Mouse (Mus musculus) hindbrain, embryonic 16.5 days (tissue): ENCODE data around the gene Samd4. TPM values are rescaled to one million over a fixed set of nuclear protein-coding genes. Genes with fewer than 3 reads are reported as not detected.

Experiments used
- ATAC-seq: fragments of 200-750 bp; cut with Nextera tagmentation; 2 replicates; pipeline ENCODE4 v1.8.0; 2017; ENCODE audit warnings: moderate TSS enrichment, moderate library complexity
- H3K27ac ChIP-seq: fragments of 300-500 bp; sonication (generic); 2 replicates; pipeline ENCODE4 v1.5.1; 2014; ENCODE audit warnings: low read depth, mild to moderate bottlenecking, control low read depth, low read length, moderate library complexity
- H3K27me3 ChIP-seq: fragments of 300-500 bp; sonication (generic); replicated peaks from 2 replicates; pipeline ENCODE4 v1.6.1; 2014; ENCODE audit warnings: low read length; ENCODE audit not compliant: control insufficient read depth, insufficient read depth
- H3K36me3 ChIP-seq: fragments of 300-500 bp; sonication (generic); 2 replicates; pipeline ENCODE4 v1.6.1; 2014; ENCODE audit warnings: mild to moderate bottlenecking, low read length, moderate library complexity, mixed read lengths; ENCODE audit not compliant: control insufficient read depth, insufficient read depth
- H3K4me1 ChIP-seq: fragments of 300-500 bp; sonication (generic); 2 replicates; pipeline ENCODE4 v1.6.1; 2014; ENCODE audit warnings: low read depth, low read length; ENCODE audit not compliant: control insufficient read depth, insufficient read depth
- H3K4me2 ChIP-seq: fragments of 300-500 bp; sonication (generic); 2 replicates; pipeline ENCODE4 v1.6.1; 2014; ENCODE audit warnings: mild to moderate bottlenecking, low read length, control low read depth, moderate library complexity
- H3K4me3 ChIP-seq: fragments of 300-500 bp; sonication (generic); 2 replicates; pipeline ENCODE4 v1.5.1; 2014; ENCODE audit warnings: mild to moderate bottlenecking, low read length, control low read depth, moderate library complexity
- H3K9ac ChIP-seq: fragments of 300-500 bp; sonication (generic); 2 replicates; pipeline ENCODE4 v1.6.1; 2014; ENCODE audit warnings: low read depth, mild to moderate bottlenecking, control low read depth, low read length, moderate library complexity
- H3K9me3 ChIP-seq: fragments of 300-500 bp; sonication (generic); 2 replicates; pipeline ENCODE4 v1.6.1; 2014; ENCODE audit warnings: mild to moderate bottlenecking, low read length, moderate library complexity; ENCODE audit not compliant: control insufficient read depth
- WGBS: fragments of 180-500 bp; shearing (Covaris S2); extraction: QIAGEN DNeasy Blood & Tissue Kit; methylation state at CpG from one replicate; pipeline ENCODE4 v1.1.7; 2014; 5-methylcytosine and 5-hydroxymethylcytosine counted together
- polyA plus RNA-seq: library from polyadenylated mRNA; unstranded; fragments of >200 nt; fragmentation: Nextera tagmentation; extraction: Ambion mirVana; gene quantifications from 2 replicates; pipeline ENCODE4 v1.2.1, GENCODE M21; 2015

Samd4 gene
- polyA plus RNA-seq, 1 experiment from 2014 or later = 4.7 TPM

DNA sequence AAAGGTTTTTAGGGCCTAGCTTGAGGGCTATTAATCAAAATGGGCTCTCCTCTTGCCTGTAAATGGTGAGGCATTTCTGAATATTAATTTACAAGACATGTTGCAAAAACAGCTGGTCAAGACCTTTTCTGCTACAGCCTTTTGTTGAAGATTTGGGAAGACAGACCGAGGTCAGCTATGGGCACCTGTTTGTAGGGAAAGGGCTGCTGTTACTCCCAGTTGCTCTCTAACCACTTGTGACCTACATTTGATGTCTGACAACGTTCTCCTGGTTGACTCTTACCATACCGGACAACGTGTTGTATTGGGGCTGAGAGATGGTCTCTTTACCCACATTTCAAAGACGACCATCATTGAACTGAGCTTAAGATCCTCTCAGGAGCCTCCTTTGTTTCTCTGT, 15.3 kb downstream of the Samd4 start:
- Histone ChIP-seq H3K4me1 (no peaks in the 10 kb centered on the region), H3K4me3 (no peak overlapping the region), H3K36me3 (no peaks in the 10 kb centered on the region), H3K27ac (no peak overlapping the region), H3K27me3 (no peaks in the 10 kb centered on the region), H3K9me3 (no peaks in the 10 kb centered on the region), H3K9ac (no peak overlapping the region), H3K4me2 (no peak overlapping the region)
- WGBS = 94% methylated on average over 5 of the region's 5 CpGs
- no peak for ATAC-seq

DNA sequence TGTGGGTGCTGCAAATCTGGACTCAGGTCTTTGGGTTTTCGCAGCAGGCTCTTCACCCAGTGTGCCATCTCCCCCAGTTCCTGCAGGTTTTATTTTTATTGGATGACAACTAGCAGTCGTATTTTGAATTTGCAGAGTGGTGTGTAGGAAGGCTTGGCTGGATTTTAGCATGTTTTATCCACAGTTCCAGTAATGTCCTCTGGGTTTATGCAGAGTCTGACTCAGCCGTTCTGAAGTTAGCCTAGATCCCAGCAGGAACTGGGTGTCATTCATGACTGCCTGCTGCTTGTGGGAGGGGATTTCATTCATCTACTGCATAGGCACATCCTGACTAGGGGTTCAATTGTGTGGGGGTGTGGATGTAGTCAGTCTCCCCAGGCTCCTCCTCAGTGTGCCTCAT, 16.0 kb downstream of the Samd4 start:
- Histone ChIP-seq H3K9me3 (no peaks in the 10 kb centered on the region), H3K36me3 (no peaks in the 10 kb centered on the region), H3K4me3 (no peak overlapping the region), H3K4me1 (no peaks in the 10 kb centered on the region), H3K9ac (no peak overlapping the region), H3K27ac (no peak overlapping the region), H3K4me2 (no peak overlapping the region), H3K27me3 (no peaks in the 10 kb centered on the region)
- 54% methylated on average over 3 of the region's 3 CpGs for WGBS
- ATAC-seq = no peak

DNA sequence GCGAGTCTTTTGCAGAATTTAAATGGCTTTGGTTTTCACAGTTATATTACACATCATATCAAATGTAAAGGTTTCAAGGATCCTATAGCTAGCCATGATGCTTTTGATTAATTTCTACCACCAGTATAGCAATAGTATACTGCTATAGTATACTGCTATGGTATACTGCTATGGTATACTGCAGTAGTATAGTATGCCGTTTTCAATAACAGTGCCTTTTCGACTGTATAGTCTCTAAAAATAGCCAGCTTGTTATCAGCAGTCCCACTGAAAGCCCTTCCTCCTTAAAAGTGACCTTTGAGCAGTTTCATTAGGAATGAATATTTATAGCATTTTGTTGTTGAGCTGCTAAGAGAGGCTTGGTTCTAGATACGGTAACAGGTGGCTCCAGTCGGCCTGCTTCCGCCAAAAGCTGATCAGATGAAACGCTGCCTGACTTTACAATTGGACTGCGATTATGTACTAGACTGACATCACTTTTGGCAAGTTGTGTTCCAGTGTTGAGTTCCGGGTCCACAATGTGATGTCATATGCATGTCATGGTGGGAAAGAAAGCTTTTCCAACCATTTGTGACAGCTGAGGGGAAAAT, 19.9 kb downstream of the Samd4 start:
- no peak overlapping the region for H3K27ac ChIP-seq
- no peaks in the 10 kb centered on the region for H3K27me3 ChIP-seq
- H3K4me3 ChIP-seq = no peak overlapping the region
- no peaks in the 10 kb centered on the region for H3K36me3 ChIP-seq
- WGBS = 92% methylated on average over 9 of the region's 9 CpGs
- no peak for ATAC-seq
- H3K4me2 ChIP-seq = no peak overlapping the region
- H3K4me1 ChIP-seq = no peaks in the 10 kb centered on the region
- no peak overlapping the region for H3K9ac ChIP-seq
- H3K9me3 ChIP-seq = no peaks in the 10 kb centered on the region

DNA sequence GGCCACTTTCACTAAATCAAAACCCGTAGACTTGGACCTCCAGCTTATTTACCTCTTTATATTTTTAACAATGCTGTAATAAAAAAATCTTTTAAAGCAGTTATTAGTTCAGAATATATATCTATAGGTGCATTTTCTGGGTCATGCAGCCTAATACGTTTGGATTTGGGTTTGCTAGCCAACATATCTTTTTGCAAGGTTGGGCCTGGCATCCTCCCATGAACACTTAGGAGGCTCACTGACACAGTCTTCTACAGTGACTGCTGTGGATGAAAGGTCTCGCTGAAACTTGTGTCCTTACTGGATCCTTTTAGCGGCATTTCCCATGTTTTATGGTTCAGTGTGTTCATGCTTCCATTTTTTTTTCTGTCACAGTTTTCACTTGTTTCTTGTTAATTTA, 21.6 kb downstream of the Samd4 start:
- no peaks in the 10 kb centered on the region for H3K36me3 ChIP-seq
- H3K9me3 ChIP-seq = no peaks in the 10 kb centered on the region
- H3K27ac ChIP-seq = no peak overlapping the region
- WGBS = 94% methylated on average over 4 of the region's 4 CpGs
- no peak overlapping the region for H3K4me2 ChIP-seq
- H3K9ac ChIP-seq = no peak overlapping the region
- no peak for ATAC-seq
- H3K4me1 ChIP-seq = no peaks in the 10 kb centered on the region
- no peaks in the 10 kb centered on the region for H3K27me3 ChIP-seq
- no peak overlapping the region for H3K4me3 ChIP-seq

DNA sequence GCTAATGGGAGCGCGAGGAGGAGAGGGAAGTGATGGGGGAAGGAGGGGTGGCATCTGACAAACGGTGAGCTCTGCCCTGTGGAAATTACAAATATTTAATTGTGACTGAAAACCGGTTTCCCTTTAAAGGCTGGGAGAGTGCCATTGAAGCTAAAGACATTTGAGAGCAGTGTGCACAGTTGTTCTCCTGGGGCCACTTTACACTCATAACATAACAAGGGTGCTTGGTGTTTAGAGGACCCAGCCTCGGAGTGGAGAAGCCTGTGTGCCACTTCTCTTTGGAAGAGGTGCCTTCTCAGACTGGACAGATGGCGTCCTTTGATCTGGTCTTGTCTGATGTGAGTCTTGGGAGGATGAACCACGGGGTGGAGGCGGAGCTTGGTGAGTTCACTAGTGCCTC, 26.2 kb downstream of the Samd4 start:
- Histone ChIP-seq H3K4me3 (no peak overlapping the region), H3K27me3 (no peaks in the 10 kb centered on the region), H3K9me3 (no peaks in the 10 kb centered on the region), H3K4me1 (no peaks in the 10 kb centered on the region), H3K36me3 (no peaks in the 10 kb centered on the region), H3K4me2 (no peak overlapping the region), H3K9ac (no peak overlapping the region), H3K27ac (no peak overlapping the region)
- ATAC-seq = no peak
- WGBS = 83% methylated on average over 8 of the region's 8 CpGs

DNA sequence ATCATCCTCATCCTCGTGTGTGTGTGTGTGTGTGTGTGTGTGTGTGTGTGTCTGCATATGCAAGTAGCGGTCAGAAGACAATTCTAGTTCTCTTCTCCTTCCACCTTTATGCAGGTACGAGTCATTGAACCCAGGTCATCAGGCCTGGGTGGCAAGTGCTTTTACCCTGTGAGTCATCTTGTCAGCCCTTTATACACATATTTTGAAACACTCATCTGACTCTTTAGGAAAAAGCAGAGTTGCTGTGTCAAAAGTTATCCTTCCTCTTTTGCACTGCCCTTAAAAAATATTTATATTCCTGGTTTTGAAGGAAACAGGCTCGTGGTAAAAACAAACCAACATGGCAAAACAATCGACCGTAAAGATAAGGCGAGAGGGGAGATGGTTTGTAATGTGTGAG, 29.8 kb downstream of the Samd4 start:
- no peak overlapping the region for H3K4me2 ChIP-seq
- no peaks in the 10 kb centered on the region for H3K9me3 ChIP-seq
- H3K9ac ChIP-seq = no peak overlapping the region
- 85% methylated on average over 7 of the region's 7 CpGs for WGBS
- peaks cover 4% of the 10 kb centered on the region; the same call in 1 of the 2 replicates for H3K4me1 ChIP-seq
- no peak overlapping the region for H3K4me3 ChIP-seq
- no peaks in the 10 kb centered on the region for H3K36me3 ChIP-seq
- H3K27ac ChIP-seq = no peak overlapping the region
- ATAC-seq = no peak
- no peaks in the 10 kb centered on the region for H3K27me3 ChIP-seq

DNA sequence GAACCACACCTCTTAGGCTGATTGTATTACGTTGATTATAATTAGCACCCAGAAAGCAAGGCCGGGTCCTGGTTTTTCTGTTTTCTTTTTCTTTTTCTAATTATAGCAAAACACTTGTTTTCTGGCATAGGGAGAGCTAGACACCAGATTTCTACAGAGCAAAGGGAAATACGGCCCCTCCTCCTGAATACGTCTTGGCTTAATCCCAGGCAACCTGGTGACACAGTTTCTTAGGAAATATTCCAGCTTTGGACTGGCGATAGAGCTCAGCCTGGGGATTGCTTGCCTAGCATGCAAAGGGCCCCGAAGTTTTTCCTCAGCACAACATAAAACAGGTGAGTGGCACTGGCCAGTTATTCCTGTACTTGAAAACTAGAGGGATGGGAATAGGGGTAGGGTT, 31.7 kb downstream of the Samd4 start:
- H3K36me3 ChIP-seq = no peaks in the 10 kb centered on the region
- H3K27me3 ChIP-seq = no peaks in the 10 kb centered on the region
- H3K9ac ChIP-seq = no peak overlapping the region
- no peaks in the 10 kb centered on the region for H3K9me3 ChIP-seq
- ATAC-seq = no peak
- H3K27ac ChIP-seq = no peak overlapping the region
- no peak overlapping the region for H3K4me2 ChIP-seq
- H3K4me3 ChIP-seq = no peak overlapping the region
- 63% methylated on average over 6 of the region's 6 CpGs for WGBS
- peaks cover 4% of the 10 kb centered on the region; the same call in 1 of the 2 replicates for H3K4me1 ChIP-seq

DNA sequence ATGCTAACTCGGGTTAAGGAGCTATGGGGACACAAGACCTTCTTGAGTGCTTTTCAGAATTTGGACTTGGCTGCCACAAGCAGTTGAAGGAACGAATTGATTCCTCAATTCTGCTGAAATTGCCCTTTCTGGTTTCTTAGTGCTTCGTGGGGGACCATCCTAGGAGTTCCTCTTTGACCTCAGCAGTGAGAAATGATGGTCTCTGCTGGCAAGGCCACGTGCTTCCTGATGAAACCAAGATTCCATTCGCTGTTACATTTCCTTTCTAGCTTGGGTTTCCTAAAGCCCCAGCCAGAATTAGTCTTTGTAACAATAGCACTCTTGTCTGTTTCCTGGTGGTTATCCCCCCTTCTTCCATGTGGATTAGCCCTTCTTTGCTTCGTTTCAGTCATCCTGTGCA, 32.9 kb downstream of the Samd4 start:
- WGBS = 84% methylated on average over 6 of the region's 6 CpGs
- Histone ChIP-seq H3K4me3 (no peak overlapping the region), H3K36me3 (no peaks in the 10 kb centered on the region), H3K27me3 (no peaks in the 10 kb centered on the region), H3K27ac (no peak overlapping the region), H3K4me1 (peaks cover 4% of the 10 kb centered on the region; the same call in 1 of the 2 replicates), H3K9me3 (no peaks in the 10 kb centered on the region), H3K4me2 (no peak overlapping the region), H3K9ac (no peak overlapping the region)
- no peak for ATAC-seq

DNA sequence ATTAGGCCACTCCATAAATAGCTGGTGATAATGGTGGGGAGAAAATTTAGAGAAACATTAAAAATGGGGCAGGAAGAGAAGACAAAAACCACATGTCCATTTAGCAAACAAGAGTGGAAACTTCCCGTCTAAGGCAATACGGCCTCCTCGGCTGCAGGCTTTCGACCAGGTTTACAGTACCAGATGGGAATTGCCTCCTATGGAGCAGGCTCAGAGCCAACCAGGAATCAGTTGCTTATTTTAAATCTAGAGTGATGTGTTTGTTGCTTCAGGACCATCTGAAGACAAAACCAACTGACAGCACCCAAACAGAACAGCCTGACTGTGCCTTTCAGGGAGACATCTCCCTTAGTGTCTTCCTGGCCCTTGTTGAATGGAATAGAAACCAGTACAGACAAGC, 33.9 kb downstream of the Samd4 start:
- Histone ChIP-seq H3K9ac (no peak overlapping the region), H3K27me3 (no peaks in the 10 kb centered on the region), H3K4me2 (no peak overlapping the region), H3K4me1 (peaks cover 4% of the 10 kb centered on the region; the same call in 1 of the 2 replicates), H3K4me3 (no peak overlapping the region), H3K36me3 (no peaks in the 10 kb centered on the region), H3K27ac (no peak overlapping the region), H3K9me3 (no peaks in the 10 kb centered on the region)
- ATAC-seq = no peak
- 80% methylated on average over 4 of the region's 4 CpGs for WGBS

DNA sequence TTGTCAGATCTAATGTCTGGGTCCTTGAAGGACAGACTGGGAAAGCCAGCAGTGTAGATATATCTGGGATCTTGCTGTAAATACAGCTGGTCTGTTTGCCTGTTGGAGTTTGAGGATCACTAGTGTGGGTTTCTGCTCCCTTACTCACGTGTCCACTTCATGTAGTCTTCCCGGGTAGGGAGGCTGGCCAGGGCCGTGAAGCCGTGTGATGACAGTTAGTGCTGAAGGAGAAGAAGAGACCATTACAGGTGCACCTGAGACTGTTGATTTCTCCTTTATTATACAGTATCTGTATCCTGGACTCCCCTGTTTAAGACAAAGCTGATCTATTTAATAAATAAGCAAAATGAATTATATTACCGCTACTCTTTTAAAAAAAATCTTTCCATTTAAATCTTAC, 34.5 kb downstream of the Samd4 start:
- WGBS = 88% methylated on average over 5 of the region's 5 CpGs
- Histone ChIP-seq H3K4me2 (no peak overlapping the region), H3K27me3 (no peaks in the 10 kb centered on the region), H3K4me3 (no peak overlapping the region), H3K36me3 (no peaks in the 10 kb centered on the region), H3K9me3 (no peaks in the 10 kb centered on the region), H3K4me1 (peaks cover 4% of the 10 kb centered on the region; the same call in 1 of the 2 replicates), H3K9ac (no peak overlapping the region), H3K27ac (no peak overlapping the region)
- no peak for ATAC-seq
